Mouse (Mus musculus) ES-E14 (cell line): ENCODE measurements around the gene Frmpd4. TPM values are rescaled to one million over a fixed set of nuclear protein-coding genes. Genes with fewer than 3 reads are reported as not detected.

ENCODE experiments used
- DNase-seq: peaks from one replicate; pipeline ENCODE4 v3.0.0-alpha.2; 2013; ENCODE audit warnings: low read depth, low spot score
- H3K27ac ChIP-seq: 2 replicates; pipeline ENCODE4 v1.5.1; 2012; ENCODE audit warnings: low read depth, mild to moderate bottlenecking, low read length, moderate library complexity, mixed read lengths; ENCODE audit not compliant: poor library complexity, insufficient read depth, severe bottlenecking
- H3K36me3 ChIP-seq: 2 replicates; pipeline ENCODE4 v1.6.1; 2012; ENCODE audit warnings: mild to moderate bottlenecking, low read length, moderate library complexity, mixed read lengths; ENCODE audit not compliant: control insufficient read depth, poor library complexity, insufficient read depth, severe bottlenecking
- H3K4me1 ChIP-seq, 2 experiments: fragments of 150-350 bp in 1 of 2; sonication (generic) in 1 of 2; 2 replicates each; pipeline ENCODE4 v1.6.1; 2012; ENCODE audit warnings: low read length in 2 of 2, mild to moderate bottlenecking in 1 of 2, mixed read lengths in 1 of 2; ENCODE audit not compliant: control insufficient read depth in 2 of 2, insufficient read depth in 2 of 2, poor library complexity in 1 of 2
- H3K4me3 ChIP-seq, 2 experiments: fragments of 150-350 bp in 1 of 2; sonication (generic) in 1 of 2; 2 replicates each; pipeline ENCODE4 v1.5.1; 2012; ENCODE audit warnings: low read length in 2 of 2, low read depth in 1 of 2, mild to moderate bottlenecking in 1 of 2, mixed read lengths in 1 of 2; ENCODE audit not compliant: insufficient read depth in 1 of 2, poor library complexity in 1 of 2, severe bottlenecking in 1 of 2
- H3K9ac ChIP-seq: 2 replicates; pipeline ENCODE4 v1.6.1; 2012; ENCODE audit warnings: low read depth, mild to moderate bottlenecking, low read length, mixed read lengths; ENCODE audit not compliant: poor library complexity, insufficient read depth, severe bottlenecking
- H3K9me3 ChIP-seq: fragments of 150-350 bp; sonication (generic); 2 replicates; pipeline ENCODE4 v1.6.1; 2012; ENCODE audit warnings: low read depth, mild to moderate bottlenecking, low read length; ENCODE audit not compliant: control insufficient read depth, insufficient read depth
- CHD2 ChIP-seq: IDR thresholded peaks from 2 replicates; pipeline ENCODE4 v1.6.1; 2014; ENCODE audit warnings: mild to moderate bottlenecking, low read depth, low read length, inconsistent platforms
- HCFC1 ChIP-seq: IDR thresholded peaks from 2 replicates; pipeline ENCODE4 v1.6.1; 2012; ENCODE audit warnings: low read length, inconsistent platforms, borderline replicate concordance; ENCODE audit not compliant: insufficient read depth
- MAFK ChIP-seq: IDR thresholded peaks from 2 replicates; pipeline ENCODE4 v1.6.1; 2014; ENCODE audit warnings: mild to moderate bottlenecking, low read depth, low read length, inconsistent platforms; ENCODE audit not compliant: insufficient read depth
- ZC3H11A ChIP-seq: IDR thresholded peaks from 2 replicates; pipeline ENCODE4 v1.6.1; 2012; ENCODE audit warnings: low read depth, mild to moderate bottlenecking, inconsistent platforms, low read length, borderline replicate concordance
- ZNF384 ChIP-seq: IDR thresholded peaks from 2 replicates; pipeline ENCODE4 v1.6.1; 2012; ENCODE audit warnings: low read depth, low read length, inconsistent platforms
- in situ Hi-C, 2 experiments: fragments of 600-800 bp; cut with MboI; formaldehyde crosslinking; loops; one replicate each; pipeline ENCODE4 v1.15.1; 2025; ENCODE audit warnings: low sequenced_read_pairs in 2 of 2, inconsistent platforms in 1 of 2; ENCODE audit not compliant: unreplicated experiment in 2 of 2
- total RNA-seq: library from RNA; depleted of rRNA; stranded (reverse); fragments of 300-350 nt; gene quantifications from 2 replicates; pipeline ENCODE4 v1.2.3, GENCODE M21; 2012

The Frmpd4 gene
- total RNA-seq, 1 experiment: not detected

- Histone ChIP-seq H3K36me3 (no peaks in the 10 kb centered on the region), H3K4me1 (no peaks in the 10 kb centered on the region), H3K9ac (no peak overlapping the region), H3K27ac (no peak overlapping the region), H3K4me3 (peak overlapping the region; percentile 60 to 62), H3K9me3 (no peaks in the 10 kb centered on the region)
- no peak for DNase-seq
- in situ Hi-C loops: no loop called here
- TF ChIP-seq HCFC1: no peak
- TF ChIP-seq MAFK: no peak
- TF ChIP-seq ZC3H11A: no peak
- no peak for TF ChIP-seq CHD2
- no peak for TF ChIP-seq ZNF384
Measured at GRCm38 (mm10) chrX:168123589-168123965, 453.5 kb downstream of the Frmpd4 start.

GRCm38 (mm10) chrX:168122806-168123588 lies 454.0 kb downstream of the Frmpd4 start:
- no peak for DNase-seq
- no peak overlapping the region for H3K27ac ChIP-seq
- in situ Hi-C loops: no loop called here

GRCm38 (mm10) chrX:168041589-168041988 lies 535.4 kb downstream of the Frmpd4 start:
- Histone ChIP-seq H3K27ac (no peak overlapping the region), H3K4me3 (no peak overlapping the region), H3K9me3 (no peaks in the 10 kb centered on the region), H3K36me3 (no peaks in the 10 kb centered on the region), H3K9ac (no peak overlapping the region), H3K4me1 (no peaks in the 10 kb centered on the region)
- in situ Hi-C loops: no loop called here
- TF ChIP-seq MAFK: no peak
- no peak for TF ChIP-seq CHD2
- TF ChIP-seq ZC3H11A: no peak
- TF ChIP-seq ZNF384: no peak
- TF ChIP-seq HCFC1: no peak
- no peak for DNase-seq

More at GRCm38 (mm10) chrX:168122806-168123588, 454.0 kb downstream of the Frmpd4 start:
- Histone ChIP-seq H3K36me3 (no peaks in the 10 kb centered on the region), H3K4me3 (peak overlapping the region; percentile 60 to 62), H3K9me3 (no peaks in the 10 kb centered on the region), H3K9ac (peak overlapping the region; percentile 12; the same call in 1 of the 2 replicates), H3K4me1 (no peaks in the 10 kb centered on the region)
- TF ChIP-seq HCFC1: no peak
- no peak for TF ChIP-seq CHD2
- TF ChIP-seq ZC3H11A: no peak
- no peak for TF ChIP-seq MAFK
- TF ChIP-seq ZNF384: no peak

GRCm38 (mm10) chrX:168020574-168021145 lies 556.4 kb downstream of the Frmpd4 start:
- Histone ChIP-seq H3K27ac (no peak overlapping the region), H3K36me3 (no peaks in the 10 kb centered on the region), H3K4me3 (no peak overlapping the region), H3K4me1 (no peaks in the 10 kb centered on the region), H3K9me3 (no peaks in the 10 kb centered on the region), H3K9ac (no peak overlapping the region)
- no peak for TF ChIP-seq MAFK
- TF ChIP-seq ZNF384: no peak
- TF ChIP-seq ZC3H11A: no peak
- no peak for TF ChIP-seq HCFC1
- no peak for TF ChIP-seq CHD2
- in situ Hi-C loops: no loop called here
- no peak for DNase-seq
